Mouse (Mus musculus) layer of hippocampus, adult 2 months (tissue): ENCODE data around the gene Daam2. TPM values are rescaled to one million over a fixed set of nuclear protein-coding genes. Genes with fewer than 3 reads are reported as not detected.

Source experiments
- DNase-seq, 2 experiments: peaks; one replicate each; pipeline ENCODE4 v3.0.0; 2022; ENCODE audit warnings: low spot score in 2 of 2
- H3K27ac ChIP-seq: fragments of 200-600 bp; 2 replicates; pipeline ENCODE4 v1.8.1; 2022
- H3K4me3 ChIP-seq: fragments of 200-600 bp; 2 replicates; pipeline ENCODE4 v1.8.1; 2022; ENCODE audit warnings: mild to moderate bottlenecking
- CTCF ChIP-seq: fragments of 200-600 bp; conservative IDR thresholded peaks from 2 replicates; pipeline ENCODE4 v1.8.1; 2022; ENCODE audit warnings: antibody characterized with exemption, mild to moderate bottlenecking, moderate library complexity
- total RNA-seq, 2 experiments: library from RNA; stranded (reverse); gene quantifications; 2 replicates each; pipeline ENCODE4 v1.2.3; 2021

Daam2 gene
- total RNA-seq, 2 experiments from 2014 or later = 61.2 to 66.7 TPM

- no peak for TF ChIP-seq CTCF
- H3K4me3 ChIP-seq = no peak overlapping the region
- peak in 1 of 2 experiments; percentile 17 for DNase-seq
- H3K27ac ChIP-seq = peak overlapping the region; percentile 18; the same call in 1 of the 2 replicates
Observed at GRCm38 (mm10) chr17:49499635-49500034, 64.5 kb downstream of the Daam2 start.

GRCm38 (mm10) chr17:49498169-49498568 is 66.0 kb downstream of the Daam2 start:
- no peak for TF ChIP-seq CTCF
- no peak for DNase-seq
- H3K27ac ChIP-seq = no peak overlapping the region
- H3K4me3 ChIP-seq = no peak overlapping the region

GRCm38 (mm10) chr17:49493276-49493675 is 70.9 kb downstream of the Daam2 start:
- TF ChIP-seq CTCF = no peak; the same call in 1 of the 2 replicates
- no peak overlapping the region for H3K4me3 ChIP-seq
- no peak overlapping the region for H3K27ac ChIP-seq
- no peak for DNase-seq

GRCm38 (mm10) chr17:49489098-49489497 is 75.0 kb downstream of the Daam2 start:
- no peak for TF ChIP-seq CTCF
- no peak overlapping the region for H3K4me3 ChIP-seq
- no peak for DNase-seq
- no peak overlapping the region for H3K27ac ChIP-seq

DNA sequence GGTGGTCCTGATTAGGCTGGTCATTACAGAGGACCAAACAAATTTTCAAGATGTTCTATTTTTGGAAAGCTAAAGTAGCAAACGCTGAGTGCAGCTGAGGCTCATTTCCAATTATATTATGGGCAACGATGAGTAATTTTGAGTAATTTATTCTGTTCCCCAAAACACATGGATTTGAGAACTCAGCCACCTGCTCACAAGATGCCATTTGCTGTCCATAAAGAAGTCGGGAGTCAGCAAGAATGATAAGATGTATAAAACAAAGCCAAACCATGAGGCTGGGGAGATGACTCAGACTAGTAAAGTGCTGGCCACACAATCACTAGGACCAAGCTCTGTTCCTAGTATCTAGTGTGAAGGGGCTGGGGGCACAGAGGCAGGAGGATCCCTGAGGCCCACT is 79.7 kb downstream of the Daam2 start:
- peak; percentile 40 to 60 for DNase-seq
- TF ChIP-seq CTCF = no peak
- H3K27ac ChIP-seq = peak overlapping the region; percentile 53; the same call in 1 of the 2 replicates
- H3K4me3 ChIP-seq = no peak overlapping the region

DNA sequence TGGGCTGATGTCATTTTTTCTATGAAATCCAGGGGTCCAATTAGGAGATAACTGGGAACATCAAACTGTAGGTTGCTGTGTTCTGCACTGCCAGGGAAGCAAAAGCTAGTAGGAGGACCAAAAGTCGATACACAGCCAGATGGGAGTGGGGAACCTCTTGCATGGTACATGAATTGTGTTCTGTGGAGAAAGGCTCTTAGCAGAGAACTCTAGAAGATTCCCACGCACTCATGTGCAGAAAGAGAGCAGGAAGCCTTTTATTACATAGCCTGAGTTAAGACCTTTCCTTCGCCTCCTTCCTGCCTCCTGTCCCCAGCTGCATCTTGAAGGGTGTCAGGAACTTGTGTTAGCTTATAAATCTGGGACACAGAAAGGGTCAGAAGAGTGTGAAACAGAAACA is 82.3 kb downstream of the Daam2 start:
- Histone ChIP-seq H3K4me3 (no peak overlapping the region), H3K27ac (0 out of 2 replicates have a peak overlapping the region, but pooled peaks have one; percentile 36)
- TF ChIP-seq CTCF = no peak
- DNase-seq = peak in 1 of 2 experiments; percentile 48

DNA sequence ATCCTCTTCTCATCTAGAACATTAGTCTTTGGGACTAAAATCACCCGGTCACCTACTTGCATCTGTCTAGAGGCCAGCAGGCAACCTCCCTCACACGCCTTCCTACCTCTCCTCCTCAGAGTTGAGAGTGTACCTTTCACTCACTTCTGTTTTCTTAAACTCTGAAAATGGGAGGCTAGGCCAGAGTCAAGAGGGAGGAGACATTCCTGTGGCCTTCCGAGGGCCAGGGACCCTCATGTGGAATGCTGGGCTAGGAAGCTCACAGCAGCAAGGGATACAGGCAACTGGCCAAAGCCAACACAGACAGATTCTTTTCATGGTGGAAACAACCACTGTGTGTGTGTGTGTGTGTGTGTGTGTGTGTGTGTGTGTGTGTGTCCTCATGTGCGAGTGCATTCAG is 86.8 kb downstream of the Daam2 start:
- Histone ChIP-seq H3K27ac (no peak overlapping the region), H3K4me3 (no peak overlapping the region)
- TF ChIP-seq CTCF = no peak
- DNase-seq = no peak

DNA sequence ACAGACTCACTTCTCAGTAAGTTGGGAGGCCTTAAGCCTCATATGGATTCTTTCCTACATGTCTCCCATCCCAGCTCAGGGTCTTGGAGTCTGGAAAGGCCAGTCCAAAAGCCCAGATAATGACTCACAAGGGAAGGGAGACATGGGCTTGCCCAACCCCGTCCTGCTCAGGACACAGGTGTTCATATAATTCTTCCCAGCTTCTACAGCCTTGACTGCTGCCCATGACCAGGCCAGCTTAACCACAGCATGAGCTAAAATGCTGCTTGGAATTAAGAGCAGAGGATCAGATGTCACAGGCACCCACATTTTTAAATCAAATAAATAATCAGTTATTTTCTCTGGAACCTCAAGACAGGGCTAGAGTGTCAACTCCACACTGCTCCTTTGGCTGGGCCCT is 89.0 kb downstream of the Daam2 start:
- TF ChIP-seq CTCF = no peak
- Histone ChIP-seq H3K27ac (no peak overlapping the region), H3K4me3 (no peak overlapping the region)
- DNase-seq = no peak

- no peak for TF ChIP-seq CTCF
- Histone ChIP-seq H3K27ac (no peak overlapping the region; the same call in 1 of the 2 replicates), H3K4me3 (no peak overlapping the region)
- peak in 1 of 2 experiments; percentile 46 for DNase-seq
Observed at GRCm38 (mm10) chr17:49474051-49474450, 90.1 kb downstream of the Daam2 start.

- no peak for TF ChIP-seq CTCF
- no peak for DNase-seq
- H3K4me3 ChIP-seq = no peak overlapping the region
- peak overlapping the region; percentile 65 for H3K27ac ChIP-seq
Observed at GRCm38 (mm10) chr17:49472626-49473025, 91.5 kb downstream of the Daam2 start.

DNA sequence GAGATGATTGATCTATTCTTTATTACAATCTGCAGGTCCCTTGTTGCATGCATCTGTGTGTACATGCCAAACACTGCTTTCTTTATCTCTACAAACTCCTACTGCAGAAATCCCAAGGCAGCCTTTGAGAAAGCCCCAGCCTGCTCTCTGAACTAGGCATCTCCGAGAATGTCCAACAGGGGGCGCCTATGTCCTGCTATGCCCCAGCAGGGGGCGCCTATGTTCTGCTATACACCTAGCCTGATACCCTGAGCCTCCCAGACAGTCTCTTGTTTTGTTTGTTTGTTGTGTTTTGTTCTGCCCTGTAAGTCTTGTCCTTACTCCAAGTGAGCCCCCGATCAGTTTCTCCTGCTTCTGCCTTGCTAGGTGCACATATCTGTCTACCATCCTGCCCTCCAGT is 95.9 kb downstream of the Daam2 start:
- Histone ChIP-seq H3K27ac (peak overlapping the region; percentile 55), H3K4me3 (no peak overlapping the region)
- TF ChIP-seq CTCF = peak; percentile 100
- DNase-seq = peak; percentile 70 to 84

GRCm38 (mm10) chr17:49464884-49465283 is 99.3 kb downstream of the Daam2 start:
- no peak for DNase-seq
- no peak for TF ChIP-seq CTCF
- no peak overlapping the region for H3K27ac ChIP-seq
- no peak overlapping the region for H3K4me3 ChIP-seq

DNA sequence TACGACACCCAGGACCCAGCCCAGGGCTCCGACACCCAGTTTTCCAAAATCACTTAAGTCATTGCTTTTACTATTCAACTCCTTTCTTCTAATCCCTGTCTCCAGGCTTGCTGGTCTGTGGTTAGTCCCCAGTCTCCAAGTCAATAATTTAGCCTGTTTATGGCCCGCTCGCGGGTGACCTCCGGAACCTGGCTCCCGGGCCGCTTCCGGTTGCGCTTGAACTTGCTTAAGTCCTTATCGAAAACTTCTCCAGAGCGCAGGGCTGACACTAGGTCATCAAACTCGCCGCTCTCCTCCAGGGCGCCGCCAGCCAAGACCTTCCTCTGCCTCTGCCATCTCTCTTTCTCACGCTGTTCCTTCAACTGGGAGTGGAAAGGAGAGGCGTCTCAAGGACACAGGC is 105.8 kb downstream of the Daam2 start:
- Histone ChIP-seq H3K27ac (no peak overlapping the region), H3K4me3 (no peak overlapping the region)
- no peak for TF ChIP-seq CTCF
- no peak for DNase-seq

GRCm38 (mm10) chr17:49457833-49458232 is 106.3 kb downstream of the Daam2 start:
- TF ChIP-seq CTCF = no peak
- Histone ChIP-seq H3K27ac (no peak overlapping the region), H3K4me3 (no peak overlapping the region)
- DNase-seq = no peak

DNA sequence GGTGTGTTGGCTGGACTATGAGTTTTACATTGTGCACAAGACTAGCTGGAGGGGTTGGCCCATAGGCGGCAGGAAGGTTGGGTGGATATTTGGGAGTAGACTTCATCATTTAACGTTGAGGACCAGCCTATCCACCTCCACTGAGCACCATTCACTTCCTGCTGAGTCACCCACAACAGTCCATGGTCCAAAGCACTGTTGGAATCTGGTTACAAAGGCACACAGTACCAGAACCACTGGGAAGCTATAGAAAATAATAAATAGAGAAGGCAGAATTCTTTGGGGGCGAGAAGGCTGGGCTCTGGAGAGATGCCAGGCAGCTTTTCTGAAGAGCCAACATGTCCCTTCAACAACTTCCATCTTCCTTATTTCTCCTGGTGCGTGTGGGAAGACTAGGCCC is 107.8 kb downstream of the Daam2 start:
- Histone ChIP-seq H3K4me3 (no peak overlapping the region), H3K27ac (no peak overlapping the region)
- no peak for DNase-seq
- TF ChIP-seq CTCF = no peak
